Mouse (Mus musculus) MEL (cell line): ENCODE results near the gene Terb1.

Source experiments
- CTCF ChIP-seq, 3 experiments: IDR thresholded peaks in 2 of 3; conservative IDR thresholded peaks in 1 of 3; 2 replicates each; pipeline ENCODE4 v1.5.1; 2011 to 2012; ENCODE audit warnings: low read length in 3 of 3, low read depth in 2 of 3, mild to moderate bottlenecking in 2 of 3, improper control_type of control experiment in 1 of 3, inconsistent platforms in 1 of 3, mixed read lengths in 1 of 3, moderate library complexity in 1 of 3; ENCODE audit not compliant: control insufficient read depth in 1 of 3, insufficient read depth in 1 of 3, poor library complexity in 1 of 3, severe bottlenecking in 1 of 3
- E2F4 ChIP-seq: IDR thresholded peaks from 2 replicates; pipeline ENCODE4 v1.6.1; 2011; ENCODE audit warnings: low read depth, low read length, improper control_type of control experiment, borderline replicate concordance
- EP300 ChIP-seq, 2 experiments: IDR thresholded peaks; 2 replicates each; pipeline ENCODE4 v1.6.1; 2011; ENCODE audit warnings: improper control_type of control experiment in 2 of 2, low read length in 2 of 2, low read depth in 1 of 2, mild to moderate bottlenecking in 1 of 2
- RAD21 ChIP-seq: IDR thresholded peaks from 2 replicates; pipeline ENCODE4 v1.6.1; 2011; ENCODE audit warnings: mild to moderate bottlenecking, low read depth, low read length, improper control_type of control experiment
- ZNF384 ChIP-seq: IDR thresholded peaks from 2 replicates; pipeline ENCODE4 v1.6.1; 2012; ENCODE audit warnings: low read depth, mild to moderate bottlenecking, inconsistent platforms, low read length, improper control_type of control experiment

DNA sequence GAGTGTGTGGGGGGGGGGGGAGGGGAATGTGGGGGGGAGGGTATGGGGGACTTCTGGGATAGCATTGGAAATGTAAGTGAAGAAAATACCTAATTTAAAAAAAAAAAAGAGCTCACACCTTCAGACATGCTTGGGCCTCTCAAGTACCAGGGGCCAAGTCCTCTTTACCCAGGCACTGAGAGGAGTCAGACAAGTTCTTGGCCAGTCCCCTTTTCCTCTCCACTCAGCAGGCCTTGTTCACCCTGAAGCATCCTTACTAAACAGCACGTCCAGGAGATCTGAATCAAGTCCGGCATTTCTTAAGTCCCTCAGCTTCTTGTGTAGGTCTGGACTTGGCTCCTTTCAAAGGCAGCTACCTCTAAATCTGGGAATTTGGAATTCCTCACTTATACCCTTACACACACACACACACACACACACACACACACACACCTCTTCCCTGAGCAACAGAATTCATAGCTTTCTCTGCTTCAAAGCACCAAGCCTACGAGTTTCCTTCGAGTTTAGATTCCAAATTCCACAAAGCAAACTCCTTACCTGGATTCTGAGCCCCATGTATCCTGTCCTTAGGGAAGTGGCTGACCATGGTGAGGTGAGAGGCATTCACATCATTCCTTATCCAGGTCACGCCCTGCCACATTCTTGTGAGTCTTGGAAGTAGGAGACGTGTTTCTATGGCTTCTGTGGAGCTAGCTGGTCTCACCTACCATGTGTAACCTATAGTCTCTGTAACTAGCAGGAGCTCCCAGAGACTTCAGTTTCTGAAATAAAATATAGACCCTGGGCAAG is 103.2 kb downstream of the Terb1 start:
- TF ChIP-seq EP300 (IDR thresholded peaks at IDR 0.05; ENCODE audit: low read depth in 1 of 2, low read length in 2 of 2) (no peak), CTCF (IDR thresholded peaks at IDR 0.05 in 2 of 3, conservative IDR thresholded peaks at IDR 0.05 in 1 of 3; ENCODE audit: control insufficient read depth in 1 of 3, insufficient read depth in 1 of 3, low read depth in 2 of 3, low read length in 3 of 3, poor library complexity in 1 of 3, severe bottlenecking in 1 of 3) (no peak), RAD21 (no peak), E2F4 (no peak), ZNF384 (no peak)
